Mouse (Mus musculus) stomach, embryonic 16.5 days (tissue): Measurements from ENCODE around the gene Ptpn1. TPM values are rescaled to one million over a fixed set of nuclear protein-coding genes. Genes with fewer than 3 reads are reported as not detected.
A peak's percentile ranks its signal among the peaks of the same experiment; 100 is the strongest.

Experiments
- ATAC-seq: fragments of 200-750 bp; cut with Nextera tagmentation; 2 replicates; pipeline ENCODE4 v1.8.0; 2017; ENCODE audit warnings: moderate number of reproducible peaks, moderate TSS enrichment; ENCODE audit not compliant: insufficient read depth, low FRiP score
- H3K27ac ChIP-seq: fragments of 300-500 bp; sonication (generic); 2 replicates; pipeline ENCODE4 v1.5.1; 2014; ENCODE audit warnings: low read length
- H3K27me3 ChIP-seq: fragments of 300-500 bp; sonication (generic); 2 replicates; pipeline ENCODE4 v1.6.1; 2014; ENCODE audit warnings: low read length, control low read depth, mixed read lengths; ENCODE audit not compliant: control insufficient read depth, insufficient read depth
- H3K36me3 ChIP-seq: fragments of 300-500 bp; sonication (generic); 2 replicates; pipeline ENCODE4 v1.6.1; 2014; ENCODE audit warnings: low read length; ENCODE audit not compliant: control insufficient read depth, insufficient read depth
- H3K4me1 ChIP-seq: fragments of 300-500 bp; sonication (generic); 2 replicates; pipeline ENCODE4 v1.6.1; 2014; ENCODE audit warnings: low read length, control low read depth, mixed read lengths; ENCODE audit not compliant: control insufficient read depth, insufficient read depth
- H3K4me2 ChIP-seq: fragments of 300-500 bp; sonication (generic); 2 replicates; pipeline ENCODE4 v1.6.1; 2014; ENCODE audit warnings: low read depth, low read length, mixed read lengths
- H3K4me3 ChIP-seq: fragments of 300-500 bp; sonication (generic); replicated peaks from 2 replicates; pipeline ENCODE4 v1.5.1; 2014; ENCODE audit warnings: mild to moderate bottlenecking, low read length
- H3K9ac ChIP-seq: fragments of 300-500 bp; sonication (generic); 2 replicates; pipeline ENCODE4 v1.6.1; 2014; ENCODE audit warnings: low read length
- H3K9me3 ChIP-seq: fragments of 300-500 bp; sonication (generic); replicated peaks from 2 replicates; pipeline ENCODE4 v1.6.1; 2016; ENCODE audit warnings: low read length, control low read depth; ENCODE audit not compliant: control insufficient read depth
- WGBS: fragments of 180-500 bp; shearing (Covaris S2); extraction: QIAGEN DNeasy Blood & Tissue Kit; methylation state at CpG from one replicate; pipeline ENCODE4 v1.1.7; 2014; 5-methylcytosine and 5-hydroxymethylcytosine counted together
- polyA plus RNA-seq: library from polyadenylated mRNA; unstranded; fragments of >200 nt; fragmentation: Nextera tagmentation; extraction: Ambion mirVana; gene quantifications from 2 replicates; pipeline ENCODE4 v1.2.1, GENCODE M21; 2015

The Ptpn1 gene
- polyA plus RNA-seq, 1 experiment from 2014 or later = 51.3 TPM

DNA sequence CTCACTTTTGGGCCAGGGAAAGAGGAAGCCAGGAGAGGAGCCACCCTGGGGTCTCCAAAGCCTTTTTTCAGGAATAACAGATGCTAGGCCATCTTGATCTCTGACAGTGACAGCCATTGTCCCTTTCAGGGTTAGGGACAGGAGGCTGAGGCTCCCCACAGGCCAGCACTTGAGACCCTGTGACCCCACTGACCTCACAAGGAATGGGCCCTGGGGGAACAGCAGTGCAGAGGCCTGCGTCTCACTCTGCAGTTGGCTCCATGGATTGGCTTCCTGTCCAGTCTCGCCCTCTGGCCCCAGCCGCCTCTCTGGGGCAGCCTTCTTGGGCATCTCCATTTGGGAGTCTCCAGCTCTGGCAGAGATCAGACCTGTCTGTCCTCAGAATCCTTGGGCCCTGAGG, 76.3 kb downstream of the Ptpn1 start:
- no peaks in the 10 kb centered on the region for H3K27me3 ChIP-seq
- H3K4me1 ChIP-seq = peaks cover 32% of the 10 kb centered on the region
- no peak overlapping the region for H3K4me2 ChIP-seq
- H3K4me3 ChIP-seq = no peak overlapping the region
- no peak overlapping the region for H3K9ac ChIP-seq
- ATAC-seq = no peak
- no peak overlapping the region for H3K27ac ChIP-seq
- H3K36me3 ChIP-seq = 0 out of 2 replicates have a peak, but pooled peaks cover 2% of the 10 kb centered on the region
- WGBS = 81% methylated on average over 3 of the region's 3 CpGs
- H3K9me3 ChIP-seq = no peaks in the 10 kb centered on the region

DNA sequence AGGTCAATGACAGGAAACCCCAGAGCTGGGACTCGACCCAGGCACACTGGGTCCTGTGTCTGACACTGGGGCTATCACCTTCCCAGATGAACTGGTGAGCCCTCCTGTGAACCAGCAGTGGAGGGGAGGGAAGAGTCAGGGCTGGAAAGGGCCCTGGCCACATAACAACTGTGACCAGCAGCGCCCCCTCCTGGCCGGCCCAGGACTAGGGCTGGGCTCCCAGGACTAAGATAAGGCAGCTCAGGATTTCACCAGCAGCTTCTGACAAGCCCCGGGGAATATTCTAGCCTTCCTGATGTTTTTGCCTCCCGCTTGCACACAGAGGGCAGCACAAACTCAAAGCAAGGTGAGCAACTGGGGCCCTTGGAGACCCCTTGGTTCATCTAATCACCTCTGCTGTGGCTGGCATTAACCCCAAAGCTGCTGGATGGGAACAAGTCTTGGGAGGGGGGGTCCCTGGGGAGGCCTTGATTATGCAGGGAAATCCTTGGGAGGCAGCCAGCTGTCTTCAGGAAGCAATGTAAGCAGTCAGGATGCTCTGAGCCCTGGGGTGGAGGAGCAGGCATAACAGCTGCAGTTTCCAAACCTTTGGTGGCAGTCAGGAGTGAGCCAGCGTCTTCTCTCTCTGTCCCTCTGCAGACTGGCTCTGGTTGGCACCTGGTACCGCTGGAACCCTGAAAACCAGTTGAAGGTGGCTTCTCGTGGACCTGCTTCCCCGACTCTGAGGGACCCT, 78.2 kb downstream of the Ptpn1 start, which contains the start of gene Ripor3:
Gene Ripor3 (minus strand): TSS at position 683 of the 733 bp plus-strand sequence.
- Histone ChIP-seq H3K36me3 (no peaks in the 10 kb centered on the region), H3K9ac (peak within 1 kb of the TSS; percentile 36; the same call in 1 of the 2 replicates), H3K9me3 (no peaks in the 10 kb centered on the region), H3K4me1 (peaks cover 27% of the 10 kb centered on the region), H3K27me3 (no peaks in the 10 kb centered on the region), H3K4me2 (no peak within 1 kb of the TSS), H3K27ac (peak within 1 kb of the TSS; percentile 29), H3K4me3 (no peak within 1 kb of the TSS)
- WGBS = 41% methylated on average over 9 of the region's 9 CpGs
- ATAC-seq = 0 out of 2 replicates have a peak, but pooled peaks have one; percentile 6

DNA sequence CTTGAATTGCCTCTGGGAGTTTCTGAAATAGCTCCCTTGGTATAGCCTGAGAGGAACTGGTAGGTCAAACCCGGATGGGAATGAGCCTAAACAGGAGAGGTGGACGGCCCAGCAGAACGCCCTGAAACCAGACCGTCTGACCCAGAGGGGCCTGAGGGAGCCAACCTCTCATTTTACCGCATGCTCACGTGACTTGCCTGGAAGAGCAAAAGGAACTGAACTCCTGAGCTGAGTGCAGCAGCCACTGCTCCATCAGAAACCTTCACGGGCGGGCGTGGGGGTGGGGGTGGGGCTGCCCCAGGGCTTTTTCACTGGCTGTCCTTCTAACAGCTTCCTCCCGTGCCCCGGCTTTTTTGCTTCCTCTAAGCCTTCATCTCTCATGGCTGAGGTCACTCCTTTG, 79.0 kb downstream of the Ptpn1 start:
- WGBS = 31% methylated on average over 11 of the region's 11 CpGs
- no peak overlapping the region; the same call in 1 of the 2 replicates for H3K27ac ChIP-seq

DNA sequence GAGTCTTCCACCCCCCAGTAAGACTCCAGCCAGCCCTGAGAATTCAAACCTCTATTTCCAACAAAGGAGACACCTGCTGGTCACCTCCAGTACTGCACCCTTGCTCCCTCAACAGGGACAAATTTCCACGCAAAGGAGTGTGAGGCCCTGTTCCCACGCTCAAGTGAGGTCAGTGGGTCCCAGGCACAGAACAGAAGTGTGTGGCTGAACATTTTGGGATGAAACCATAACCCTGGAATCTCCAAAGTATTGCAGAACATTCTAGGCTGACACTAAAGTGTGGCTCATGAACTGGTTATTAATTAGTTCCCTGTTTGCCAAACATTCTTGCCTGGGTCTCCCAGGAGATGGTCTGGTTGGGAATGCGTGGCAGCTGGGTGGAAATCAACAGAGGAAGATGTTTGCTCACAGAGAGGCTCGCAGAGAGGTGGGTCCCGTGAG, 85.1 kb downstream of the Ptpn1 start:
- Histone ChIP-seq H3K4me2 (no peak overlapping the region), H3K27me3 (no peaks in the 10 kb centered on the region), H3K36me3 (no peaks in the 10 kb centered on the region), H3K27ac (peak overlapping the region; percentile 87), H3K9ac (no peak overlapping the region), H3K4me3 (no peak overlapping the region), H3K9me3 (no peaks in the 10 kb centered on the region), H3K4me1 (peaks cover 38% of the 10 kb centered on the region)
- 18% methylated on average over 5 of the region's 5 CpGs for WGBS
- ATAC-seq = no peak

More for the DNA sequence above, 79.0 kb downstream of the Ptpn1 start:
- Histone ChIP-seq H3K4me1 (peaks cover 21% of the 10 kb centered on the region), H3K27me3 (no peaks in the 10 kb centered on the region), H3K4me3 (no peak overlapping the region), H3K9me3 (no peaks in the 10 kb centered on the region), H3K9ac (peak overlapping the region; percentile 36; the same call in 1 of the 2 replicates), H3K4me2 (no peak overlapping the region), H3K36me3 (no peaks in the 10 kb centered on the region)
- ATAC-seq = no peak

DNA sequence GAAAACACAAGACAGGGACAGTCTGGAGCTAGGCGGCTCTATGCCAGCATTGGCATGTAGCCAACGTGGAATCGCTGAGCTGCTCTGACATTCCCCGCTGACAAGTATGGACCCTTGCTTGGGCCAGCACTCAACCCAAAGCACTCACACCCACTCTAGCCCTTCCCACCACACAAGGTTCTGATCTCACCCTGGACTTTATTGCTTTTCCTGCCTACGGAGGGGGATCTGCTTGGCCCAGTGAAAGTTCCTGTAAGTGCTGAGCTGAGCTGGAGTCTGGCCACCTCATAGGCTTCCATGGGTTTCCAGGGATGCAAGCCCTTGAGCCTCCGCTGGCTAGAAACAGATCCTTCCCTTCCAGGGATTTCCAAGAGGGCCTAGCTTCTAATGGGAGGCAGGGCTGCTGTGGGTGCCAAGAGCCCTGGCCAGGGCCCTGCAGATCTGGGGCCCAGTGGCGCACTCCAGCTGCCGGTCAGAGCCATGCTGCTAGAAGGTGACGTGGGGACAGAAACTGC, 87.4 kb downstream of the Ptpn1 start:
- peak overlapping the region; percentile 87 for H3K27ac ChIP-seq
- H3K4me2 ChIP-seq = 0 out of 2 replicates have a peak overlapping the region, but pooled peaks have one; percentile 8
- WGBS = 54% methylated on average over 9 of the region's 9 CpGs
- ATAC-seq = peak; percentile 68; the same call in 1 of the 2 replicates
- H3K4me3 ChIP-seq = no peak overlapping the region
- no peaks in the 10 kb centered on the region for H3K27me3 ChIP-seq
- no peak overlapping the region; the same call in 1 of the 2 replicates for H3K9ac ChIP-seq
- H3K36me3 ChIP-seq = no peaks in the 10 kb centered on the region
- H3K9me3 ChIP-seq = no peaks in the 10 kb centered on the region
- H3K4me1 ChIP-seq = peaks cover 39% of the 10 kb centered on the region

DNA sequence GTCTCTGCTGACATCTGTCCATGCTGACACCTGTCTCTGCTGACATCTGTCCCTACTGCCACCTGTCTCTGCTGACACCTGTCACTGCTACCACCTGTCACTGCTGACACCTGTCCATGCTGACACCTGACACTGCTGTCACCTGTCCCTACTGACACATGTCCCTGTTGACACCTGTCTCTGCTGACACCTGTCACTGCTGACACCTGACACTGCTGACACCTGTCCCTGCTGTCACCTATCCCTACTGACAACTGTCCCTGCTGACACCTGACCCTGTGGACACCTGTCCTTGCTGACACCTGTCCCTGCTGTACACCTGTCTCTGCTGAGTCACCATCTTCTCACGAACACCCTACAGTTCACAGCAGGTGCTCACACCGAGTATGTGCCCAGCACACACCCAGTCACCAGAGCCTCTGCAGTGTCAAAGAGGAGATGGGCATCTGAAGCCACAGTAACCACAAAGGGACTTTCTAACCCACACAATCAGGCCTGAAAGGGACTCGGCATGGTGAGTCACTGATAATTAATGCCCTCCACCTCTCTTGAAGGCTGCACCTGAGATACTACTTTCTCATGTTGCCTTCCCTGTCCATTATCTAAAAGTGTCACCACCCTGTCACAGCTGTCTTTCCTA, 92.0 kb downstream of the Ptpn1 start:
- WGBS = 65% methylated on average over 3 of the region's 3 CpGs
- Histone ChIP-seq H3K27me3 (no peaks in the 10 kb centered on the region), H3K4me1 (peaks cover 35% of the 10 kb centered on the region), H3K4me2 (no peak overlapping the region), H3K36me3 (no peaks in the 10 kb centered on the region), H3K9ac (no peak overlapping the region), H3K4me3 (no peak overlapping the region), H3K27ac (peak overlapping the region; percentile 94), H3K9me3 (peaks cover 7% of the 10 kb centered on the region; the same call in 1 of the 2 replicates)
- ATAC-seq = no peak

DNA sequence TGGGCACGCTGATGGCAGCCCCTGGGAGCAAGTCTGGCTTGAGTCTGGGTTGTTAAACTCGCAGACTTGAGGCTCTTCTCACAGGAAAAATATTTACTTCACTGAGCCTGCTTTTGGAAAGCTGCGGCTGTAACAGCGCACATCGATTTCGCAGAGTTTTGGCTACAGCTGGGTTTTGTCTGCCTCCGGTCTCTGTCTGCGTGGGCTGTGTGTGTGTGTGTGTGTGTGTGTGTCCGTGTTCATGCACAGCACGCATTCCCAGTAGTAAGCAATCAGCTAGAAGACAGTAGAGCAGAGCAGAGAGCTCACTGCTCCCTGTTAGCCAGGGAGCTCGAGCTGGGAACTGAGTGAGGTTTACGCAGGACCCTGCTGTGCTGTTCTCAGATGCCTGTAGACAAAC, 93.3 kb downstream of the Ptpn1 start:
- peak overlapping the region; percentile 37; the same call in 1 of the 2 replicates for H3K9ac ChIP-seq
- no peak overlapping the region for H3K4me3 ChIP-seq
- no peaks in the 10 kb centered on the region for H3K36me3 ChIP-seq
- WGBS = 30% methylated on average over 12 of the region's 12 CpGs
- no peak overlapping the region for H3K4me2 ChIP-seq
- peak overlapping the region; percentile 94 for H3K27ac ChIP-seq
- peaks cover 8% of the 10 kb centered on the region; the same call in 1 of the 2 replicates for H3K9me3 ChIP-seq
- H3K4me1 ChIP-seq = peaks cover 24% of the 10 kb centered on the region
- no peaks in the 10 kb centered on the region for H3K27me3 ChIP-seq
- ATAC-seq = peak; percentile 85

DNA sequence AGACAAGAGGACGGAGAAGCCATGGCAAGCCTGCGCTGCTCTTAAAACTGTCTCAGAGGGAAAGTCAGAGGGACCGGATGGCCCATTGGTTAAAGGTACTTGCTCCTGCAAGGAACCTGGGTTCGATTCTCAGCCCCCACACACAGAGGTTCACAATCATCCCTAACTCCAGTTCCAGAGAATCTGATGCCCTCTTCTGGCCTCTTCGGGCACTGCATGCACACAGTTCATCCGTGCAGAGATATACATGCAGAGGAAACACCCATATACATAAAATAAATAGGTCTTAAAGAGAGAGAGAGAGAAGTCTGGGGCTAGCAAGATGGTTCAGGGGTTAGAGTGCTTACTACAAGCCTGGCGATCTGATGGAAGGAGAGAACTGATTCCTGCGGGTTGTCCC, 94.0 kb downstream of the Ptpn1 start:
- Histone ChIP-seq H3K4me3 (no peak overlapping the region), H3K4me2 (no peak overlapping the region), H3K9ac (peak overlapping the region; percentile 37; the same call in 1 of the 2 replicates), H3K27ac (peak overlapping the region; percentile 94), H3K9me3 (peaks cover 8% of the 10 kb centered on the region; the same call in 1 of the 2 replicates), H3K27me3 (no peaks in the 10 kb centered on the region), H3K36me3 (no peaks in the 10 kb centered on the region), H3K4me1 (peaks cover 21% of the 10 kb centered on the region)
- ATAC-seq = no peak
- 87% methylated on average over 8 of the region's 8 CpGs for whole genome bisulfite sequencing

DNA sequence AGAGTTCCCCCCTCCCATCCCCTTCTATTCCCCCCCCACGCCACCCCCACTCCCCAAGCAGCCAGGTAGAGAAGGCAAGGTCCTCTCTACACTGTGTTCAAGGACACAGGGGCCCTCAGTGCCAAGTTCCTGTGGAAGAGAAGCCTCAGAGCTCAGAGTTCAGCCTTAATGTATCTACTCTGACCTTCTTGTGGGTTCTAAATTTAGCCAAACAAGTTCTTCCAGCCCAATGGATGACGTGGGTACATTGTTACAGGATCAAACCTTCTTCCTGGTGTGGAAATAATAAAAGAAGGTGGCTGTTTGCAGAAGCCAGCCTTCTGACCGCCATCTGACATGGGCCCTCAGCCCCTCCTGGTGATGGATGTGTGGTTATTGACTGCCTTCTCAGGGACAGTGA, 94.6 kb downstream of the Ptpn1 start:
- peak; percentile 56 for ATAC-seq
- Histone ChIP-seq H3K9ac (no peak overlapping the region), H3K9me3 (peaks cover 8% of the 10 kb centered on the region; the same call in 1 of the 2 replicates), H3K27me3 (no peaks in the 10 kb centered on the region), H3K4me2 (no peak overlapping the region), H3K4me1 (peaks cover 21% of the 10 kb centered on the region), H3K4me3 (no peak overlapping the region), H3K36me3 (no peaks in the 10 kb centered on the region), H3K27ac (peak overlapping the region; percentile 94)
- 41% methylated on average over 3 of the region's 3 CpGs for WGBS
